Mouse (Mus musculus) megakaryocyte progenitor cell, adult 5-6 weeks (primary cell): ENCODE data around the gene Fbf1. TPM values are rescaled to one million over a fixed set of nuclear protein-coding genes. Genes with fewer than 3 reads are reported as not detected.
"Not testable (repeated sequence)": the region's sequence is repeated elsewhere in the genome, so short reads cannot be mapped to it uniquely, and the experiment has no call there.

Source experiments
- ATAC-seq: replicated peaks from 2 replicates; pipeline ENCODE4 v1.8.0; 2016; ENCODE audit warnings: mild to moderate bottlenecking, moderate TSS enrichment, inconsistent platforms; ENCODE audit not compliant: poor library complexity
- total RNA-seq, 2 experiments: library from RNA; stranded (forward) in 1 of 2; stranded (reverse) in 1 of 2; fragments of 157-497, 149-512 nt in 1 of 2; fragments of 200-1000 nt in 1 of 2; gene quantifications; 2 replicates each; pipeline versions ENCODE4 v1.2.3 to v1.2.4; 2015 to 2017

Fbf1 gene
- total RNA-seq, 2 experiments from 2014 or later = 9.6 to 14.2 TPM

DNA sequence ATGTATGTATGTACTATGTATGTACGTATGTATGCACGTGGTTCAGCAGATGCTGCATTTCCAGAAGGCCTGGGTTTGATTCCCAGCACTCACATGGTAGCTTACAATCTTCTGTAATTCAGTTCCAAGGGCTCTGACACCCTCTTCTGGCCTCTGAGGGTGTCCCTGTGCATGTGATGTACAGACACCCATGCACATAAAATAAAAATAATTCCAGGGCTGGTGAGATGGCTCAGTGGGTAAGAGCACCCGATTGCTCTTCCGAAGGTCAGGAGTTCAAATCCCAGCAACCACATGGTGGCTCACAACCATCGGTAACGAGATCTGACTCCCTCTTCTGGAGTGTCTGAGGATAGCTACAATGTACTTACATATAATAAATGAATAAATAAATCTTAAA, 75.0 kb downstream of the Fbf1 start:
- not testable (repeated sequence) for ATAC-seq

Other genes with a start within 250 kb of the Fbf1 start
- gene Sap30bp, start 234.9 kb downstream of the Fbf1 start, total RNA-seq (2015) = 19.1 and 24.5 TPM in 2 replicates
- 155 and 199 TPM in 2 replicates for gene Sap30bp, start 234.9 kb downstream of the Fbf1 start, total RNA-seq (2017)
- gene Recql5, start 234.7 kb downstream of the Fbf1 start, total RNA-seq (2015) = 12.3 and 23.3 TPM in 2 replicates
- gene Recql5, start 234.7 kb downstream of the Fbf1 start, total RNA-seq (2017) = 16.0 and 17.7 TPM in 2 replicates
- 0.05 and 0.15 TPM in 2 replicates for gene Itgb4, start 193.5 kb downstream of the Fbf1 start, total RNA-seq (2015)
- gene Itgb4, start 193.5 kb downstream of the Fbf1 start, total RNA-seq (2017) = 0.17 TPM in 1 of 2 replicates, not detected in the other
- 29.4 and 29.8 TPM in 2 replicates for gene Galk1, start 155.4 kb downstream of the Fbf1 start, total RNA-seq (2015)
- 46.5 and 52.7 TPM in 2 replicates for gene Galk1, start 155.4 kb downstream of the Fbf1 start, total RNA-seq (2017)
- gene H3f3b, start 140.2 kb downstream of the Fbf1 start, total RNA-seq (2015) = 714 and 817 TPM in 2 replicates
- 751 and 801 TPM in 2 replicates for gene H3f3b, start 140.2 kb downstream of the Fbf1 start, total RNA-seq (2017)
- gene Unk, start 137.8 kb downstream of the Fbf1 start, total RNA-seq (2015) = 13.7 and 15.3 TPM in 2 replicates
- gene Unk, start 137.8 kb downstream of the Fbf1 start, total RNA-seq (2017) = 14.2 and 18.7 TPM in 2 replicates
- gene Unc13d, start 90.2 kb downstream of the Fbf1 start, total RNA-seq (2015) = 13.6 and 15.8 TPM in 2 replicates
- 15.5 and 26.1 TPM in 2 replicates for gene Unc13d, start 90.2 kb downstream of the Fbf1 start, total RNA-seq (2017)
- 42.4 and 56.5 TPM in 2 replicates for gene Wbp2, start 81.2 kb downstream of the Fbf1 start, total RNA-seq (2015)
- gene Wbp2, start 81.2 kb downstream of the Fbf1 start, total RNA-seq (2017) = 15.6 and 22.8 TPM in 2 replicates
- gene Trim47, start 41.0 kb downstream of the Fbf1 start, total RNA-seq (2015) = 0.59 and 1.9 TPM in 2 replicates
- 1.0 and 1.3 TPM in 2 replicates for gene Trim47, start 41.0 kb downstream of the Fbf1 start, total RNA-seq (2017)
- gene Trim65, start 37.0 kb downstream of the Fbf1 start, total RNA-seq (2015) = 13.8 and 16.2 TPM in 2 replicates
- 6.2 and 7.7 TPM in 2 replicates for gene Trim65, start 37.0 kb downstream of the Fbf1 start, total RNA-seq (2017)
- 38.2 and 47.0 TPM in 2 replicates for gene Mrpl38, start 29.3 kb downstream of the Fbf1 start, total RNA-seq (2015)
- gene Mrpl38, start 29.3 kb downstream of the Fbf1 start, total RNA-seq (2017) = 24.0 and 24.9 TPM in 2 replicates
- 63.8 and 66.9 TPM in 2 replicates for gene Ten1, start 30.7 kb upstream of the Fbf1 start, total RNA-seq (2015)
- 21.4 and 41.1 TPM in 2 replicates for gene Ten1, start 30.7 kb upstream of the Fbf1 start, total RNA-seq (2017)
- gene Acox1, start 30.9 kb upstream of the Fbf1 start, total RNA-seq (2015) = 16.2 and 17.0 TPM in 2 replicates
- 15.6 and 15.9 TPM in 2 replicates for gene Acox1, start 30.9 kb upstream of the Fbf1 start, total RNA-seq (2017)
- 0.05 and 0.24 TPM in 2 replicates for gene Evpl, start 69.9 kb upstream of the Fbf1 start, total RNA-seq (2015)
- 1.2 and 2.0 TPM in 2 replicates for gene Evpl, start 69.9 kb upstream of the Fbf1 start, total RNA-seq (2017)
- gene Srp68, start 106.1 kb upstream of the Fbf1 start, total RNA-seq (2015) = 59.1 and 65.6 TPM in 2 replicates
- gene Srp68, start 106.1 kb upstream of the Fbf1 start, total RNA-seq (2017) = 63.1 and 67.3 TPM in 2 replicates
- not detected in 2 replicates for gene Galr2, start 112.8 kb upstream of the Fbf1 start, total RNA-seq (2015)
- not detected in 2 replicates for gene Galr2, start 112.8 kb upstream of the Fbf1 start, total RNA-seq (2017)
- gene Exoc7, start 139.1 kb upstream of the Fbf1 start, total RNA-seq (2015) = 29.1 and 44.3 TPM in 2 replicates
- gene Exoc7, start 139.1 kb upstream of the Fbf1 start, total RNA-seq (2017) = 21.7 and 22.1 TPM in 2 replicates
- gene Foxj1, start 167.2 kb upstream of the Fbf1 start, total RNA-seq (2015) = not detected in 2 replicates
- gene Foxj1, start 167.2 kb upstream of the Fbf1 start, total RNA-seq (2017) = not detected in 2 replicates
- 7.1 and 7.6 TPM in 2 replicates for gene Rnf157, start 244.9 kb upstream of the Fbf1 start, total RNA-seq (2015)
- gene Rnf157, start 244.9 kb upstream of the Fbf1 start, total RNA-seq (2017) = 5.5 and 7.6 TPM in 2 replicates